Mouse (Mus musculus): Measurements from ENCODE around the gene Zfp433.
"Not testable (repeated sequence)": the region's sequence is repeated elsewhere in the genome, so short reads cannot be mapped to it uniquely, and the experiment has no call there.

Zfp433 gene

DNA sequence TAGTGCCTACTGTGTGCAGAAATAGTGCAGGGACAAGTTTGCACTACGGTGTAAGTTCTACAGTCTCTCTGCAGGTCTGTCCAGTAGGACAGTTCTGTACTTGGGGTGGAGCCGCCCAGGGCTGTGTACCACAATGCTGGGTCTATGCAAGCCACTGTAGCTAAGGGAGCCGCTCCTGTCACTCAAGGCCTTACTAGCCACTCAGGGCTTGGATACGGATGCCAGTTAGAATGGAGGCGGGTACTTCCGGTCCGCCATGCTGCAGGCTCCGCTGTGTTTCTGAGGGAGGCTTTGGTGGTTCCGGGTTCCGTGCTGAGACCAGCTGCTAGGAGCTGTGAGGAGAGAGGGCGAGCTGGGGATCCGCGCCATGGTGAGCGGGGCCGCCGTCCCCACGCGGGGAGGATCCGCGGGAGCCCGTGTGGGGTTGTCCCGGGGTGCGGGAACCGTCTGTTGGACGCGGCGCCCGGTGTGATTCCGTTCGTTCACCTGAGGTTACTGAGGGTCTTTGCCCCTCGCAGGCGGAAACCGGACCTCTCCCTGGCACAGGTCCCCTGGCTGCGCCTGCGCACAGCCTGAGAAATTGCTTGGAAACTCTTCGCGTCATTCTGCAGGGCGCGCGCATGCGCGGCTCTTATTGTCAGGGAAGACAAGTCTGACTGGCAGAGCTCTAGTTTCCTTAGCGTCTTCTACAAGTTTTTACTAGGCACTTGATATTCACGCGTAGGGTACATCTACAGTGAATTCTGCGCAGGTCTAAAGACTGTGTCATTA is at the start of gene Zfp433:
Gene Zfp433, plus strand, starts transcription at position 295 of the 771 bp plus-strand sequence.
- not testable (repeated sequence) for DNase-seq

DNA sequence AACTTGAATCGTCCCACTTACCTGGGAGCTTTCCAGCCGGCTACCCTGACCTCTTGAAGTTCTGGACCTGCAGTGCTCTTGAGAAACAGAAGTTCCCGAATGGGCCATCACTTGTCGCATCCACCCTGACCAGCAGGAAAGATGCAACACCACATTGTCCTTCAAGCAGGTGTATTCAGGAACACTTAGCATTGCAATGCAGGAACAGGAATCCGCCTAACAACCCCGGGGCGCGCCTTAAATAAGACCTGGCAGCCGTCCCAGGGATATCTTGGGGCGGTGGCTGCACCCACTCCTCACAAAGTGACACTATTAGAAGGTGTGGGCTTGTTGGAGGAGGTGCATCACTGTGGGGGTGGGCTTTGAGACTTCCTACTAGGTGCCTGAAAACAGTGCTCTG is 49.4 kb upstream of the Zfp433 start:
- DNase-seq, result no peak

DNA sequence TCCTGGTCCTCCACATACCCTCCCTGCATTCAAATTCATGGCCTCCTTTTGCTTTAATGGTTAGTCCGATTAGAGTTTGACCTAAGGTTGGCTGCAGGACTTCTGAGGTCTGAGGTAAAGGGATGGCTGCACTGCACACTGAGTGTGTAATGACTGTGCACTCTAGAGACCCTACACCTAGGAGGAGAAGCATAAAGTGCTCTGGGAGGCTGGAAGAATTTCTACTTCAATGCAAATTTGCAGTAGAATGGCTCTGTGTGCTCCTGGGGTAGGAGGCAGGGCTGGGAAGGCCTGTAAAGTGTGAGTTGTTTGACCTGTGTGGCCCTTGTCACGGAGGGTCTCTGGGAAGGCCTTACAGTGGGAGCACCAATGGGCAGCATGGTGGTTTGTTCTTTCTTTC is 48.5 kb upstream of the Zfp433 start:
- no peak for DNase-seq

DNA sequence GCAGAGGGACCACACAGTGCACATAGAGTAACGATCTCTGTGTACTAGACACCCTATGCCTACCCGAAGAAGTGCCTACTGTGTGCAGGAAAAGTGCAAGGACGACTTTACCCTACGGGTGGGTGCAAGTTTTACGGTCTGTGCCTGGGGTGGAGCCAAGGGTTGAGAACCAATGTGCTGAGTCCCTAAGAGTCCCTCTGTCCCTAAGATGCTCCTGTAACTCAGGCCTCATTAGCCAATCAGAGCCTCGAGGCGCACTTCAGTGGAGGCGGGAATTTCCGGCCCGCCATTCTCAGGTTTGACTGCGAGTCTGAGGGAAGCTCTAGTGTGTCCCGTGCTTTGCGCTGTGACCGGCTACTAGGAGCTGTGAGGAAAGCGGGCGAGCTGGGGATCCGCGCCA is 17.5 kb upstream of the Zfp433 start:
- not testable (repeated sequence) for DNase-seq

DNA sequence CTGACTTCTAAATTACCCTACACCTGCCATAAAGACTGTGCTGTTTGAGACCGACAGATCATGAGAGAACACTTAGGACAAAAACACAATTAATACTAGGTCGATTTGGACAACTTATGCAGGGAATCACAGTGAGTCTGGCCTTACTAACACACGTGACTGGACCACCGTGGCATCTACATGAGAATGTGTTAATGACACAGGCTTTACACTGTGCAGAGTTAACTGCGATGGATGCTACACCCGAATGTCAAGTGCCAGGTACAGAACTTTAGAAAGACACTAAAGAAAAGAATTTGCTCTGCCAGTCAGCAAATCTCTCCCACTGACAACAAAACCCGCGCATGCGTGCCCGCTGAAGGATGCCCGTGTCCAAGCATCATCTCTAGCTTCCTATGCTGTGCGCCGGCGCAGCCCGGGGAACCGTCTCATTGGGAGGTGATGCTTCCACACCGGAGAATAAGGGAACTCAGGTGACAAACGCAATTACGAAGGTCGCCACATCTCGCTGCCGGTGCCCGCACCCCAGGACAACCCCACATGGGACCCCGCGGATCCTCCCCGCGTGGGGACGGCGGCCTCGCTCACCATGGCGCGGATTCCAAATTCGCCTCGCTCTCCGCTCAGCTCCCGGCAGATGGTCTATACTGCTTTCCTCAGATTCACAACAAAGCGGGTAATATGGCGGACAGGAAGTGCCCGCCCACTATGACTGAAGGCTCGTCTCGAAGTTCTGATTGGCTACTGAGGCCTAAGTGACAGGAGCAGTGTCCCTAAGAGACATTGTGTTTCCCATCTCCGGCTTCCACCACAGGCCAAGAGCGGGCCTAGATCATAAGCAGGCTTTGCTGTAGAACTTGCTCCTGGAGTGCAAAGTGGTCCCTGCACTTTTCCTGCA is 66.1 kb downstream of the Zfp433 start, which contains the start of gene Gm3055:
Gene Gm3055, minus strand, starts transcription at position 656 of the 898 bp plus-strand sequence.
- not testable (repeated sequence) for DNase-seq

DNA sequence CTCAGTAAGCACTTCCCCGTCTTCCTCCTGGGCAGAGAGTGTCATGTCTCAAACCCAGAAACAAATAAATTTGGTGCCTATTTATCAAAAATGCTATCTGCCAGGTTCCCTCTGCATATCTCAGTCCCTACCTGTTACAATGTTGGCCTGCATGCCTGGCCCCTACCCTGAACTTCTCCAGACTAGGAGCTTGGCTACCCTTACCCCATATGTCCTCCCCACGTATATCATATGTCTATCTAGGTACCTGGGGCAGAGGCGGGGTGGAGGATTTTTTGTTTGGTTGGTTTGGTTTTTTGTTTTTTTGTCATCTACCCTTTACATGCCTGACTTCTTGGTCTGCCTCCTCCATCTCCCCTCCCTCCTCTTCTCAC is 66.8 kb downstream of the Zfp433 start:
- DNase-seq, result not testable (repeated sequence)
